Mouse (Mus musculus) erythroblast, embryonic 14.5 days (primary cell): ENCODE measurements around the gene Nudt3.

Experiments used
- GATA1 ChIP-seq: IDR thresholded peaks from 2 replicates; pipeline ENCODE4 v1.6.1; 2012; ENCODE audit warnings: low read length, inconsistent platforms, mixed read lengths
- TAL1 ChIP-seq: IDR thresholded peaks from 3 replicates; pipeline ENCODE4 v1.6.1; 2012; ENCODE audit warnings: low read length, inconsistent platforms, mixed read lengths

DNA sequence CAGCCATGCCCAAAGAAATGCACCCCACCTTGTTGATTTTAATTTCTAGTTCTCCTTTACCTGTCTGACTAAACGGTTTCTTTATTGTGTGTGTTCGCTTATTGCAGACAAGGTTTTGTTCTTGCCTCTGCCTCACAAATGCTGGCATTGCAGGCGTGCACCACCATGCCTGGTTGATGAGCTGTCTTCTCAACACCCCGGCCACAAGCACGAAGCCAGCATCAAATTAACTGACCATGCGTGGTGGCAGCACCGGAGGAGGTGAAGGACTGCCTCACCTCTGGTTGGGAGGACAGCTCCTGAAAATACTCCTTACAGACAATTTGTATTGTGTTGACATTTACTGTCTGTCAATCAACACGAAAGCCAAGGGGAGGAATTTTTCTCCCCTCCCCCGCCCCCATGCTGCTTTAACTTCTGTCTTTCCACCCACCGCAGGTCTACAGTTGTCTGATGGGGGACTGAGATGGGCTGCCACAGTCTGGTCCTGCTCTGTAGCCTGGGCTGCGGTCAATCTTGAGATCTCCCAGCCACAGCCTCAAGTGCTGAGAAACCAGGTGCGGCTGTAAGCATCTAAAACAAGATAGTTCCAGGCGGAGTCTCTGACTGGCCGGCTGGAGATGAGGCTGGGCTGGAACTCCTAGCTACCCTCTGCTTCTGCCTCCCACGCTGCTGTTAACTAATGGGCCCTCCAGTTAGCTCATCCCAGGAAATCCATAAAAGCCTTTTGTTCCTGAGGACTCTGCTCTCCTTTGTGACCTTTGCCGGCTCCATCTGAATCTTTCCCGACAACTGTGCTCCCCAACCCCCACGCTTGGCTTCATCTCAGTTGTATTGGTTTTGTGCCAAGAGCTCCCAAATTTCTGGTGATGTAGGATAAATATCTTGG is 13.1 kb upstream of the Nudt3 start, which contains the start of gene Rps10:
- TF ChIP-seq GATA1 (no peak), TAL1 (no peak)
